Mouse (Mus musculus) heart, embryonic 11.5 days (tissue): Measurements from ENCODE around the gene Vmn1r8. TPM values are rescaled to one million over a fixed set of nuclear protein-coding genes. Genes with fewer than 3 reads are reported as not detected.
"Not testable (repeated sequence)": the region's sequence is repeated elsewhere in the genome, so short reads cannot be mapped to it uniquely, and the experiment has no call there.

Source experiments
- ATAC-seq: fragments of 200-750 bp; cut with Nextera tagmentation; replicated peaks from 2 replicates; pipeline ENCODE4 v1.8.0; 2017; ENCODE audit warnings: moderate library complexity; ENCODE audit not compliant: insufficient number of reproducible peaks, low FRiP score, low TSS enrichment
- H3K27ac ChIP-seq: fragments of 300-500 bp; sonication (generic); 2 replicates; pipeline ENCODE4 v1.5.1; 2014; ENCODE audit warnings: mild to moderate bottlenecking, low read depth, low read length
- H3K27me3 ChIP-seq: fragments of 300-500 bp; sonication (generic); 2 replicates; pipeline ENCODE4 v1.6.1; 2014; ENCODE audit warnings: mild to moderate bottlenecking, low read length, mixed read lengths; ENCODE audit not compliant: control insufficient read depth, insufficient read depth
- H3K36me3 ChIP-seq: fragments of 300-500 bp; sonication (generic); 2 replicates; pipeline ENCODE4 v1.6.1; 2014; ENCODE audit warnings: mild to moderate bottlenecking, low read length, moderate library complexity, mixed read lengths; ENCODE audit not compliant: control insufficient read depth, insufficient read depth
- H3K4me1 ChIP-seq: fragments of 300-500 bp; sonication (generic); 2 replicates; pipeline ENCODE4 v1.6.1; 2014; ENCODE audit warnings: low read length; ENCODE audit not compliant: control insufficient read depth, insufficient read depth
- H3K4me2 ChIP-seq: fragments of 300-500 bp; sonication (generic); 2 replicates; pipeline ENCODE4 v1.6.1; 2014; ENCODE audit warnings: mild to moderate bottlenecking, moderate library complexity
- H3K4me3 ChIP-seq: fragments of 300-500 bp; sonication (generic); 2 replicates; pipeline ENCODE4 v1.5.1; 2014; ENCODE audit warnings: low read depth, low read length
- H3K9ac ChIP-seq: fragments of 300-500 bp; sonication (generic); 2 replicates; pipeline ENCODE4 v1.6.1; 2014; ENCODE audit warnings: mild to moderate bottlenecking, low read depth, low read length, moderate library complexity
- H3K9me3 ChIP-seq: fragments of 300-500 bp; sonication (generic); replicated peaks from 2 replicates; pipeline ENCODE4 v1.6.1; 2016; ENCODE audit warnings: low read length; ENCODE audit not compliant: control insufficient read depth
- WGBS: fragments of 180-500 bp; shearing (Covaris S2); extraction: QIAGEN DNeasy Blood & Tissue Kit; methylation state at CpG from one replicate; pipeline ENCODE4 v1.1.7; 2014; ENCODE audit not compliant: insufficient replicate concordance; 5-methylcytosine and 5-hydroxymethylcytosine counted together
- polyA plus RNA-seq: library from polyadenylated mRNA; unstranded; fragments of >200 nt; fragmentation: Nextera tagmentation; extraction: Ambion mirVana; gene quantifications from 2 replicates; pipeline ENCODE4 v1.2.1, GENCODE M21; 2014

The Vmn1r8 gene
- polyA plus RNA-seq, result not detected in 2 replicates

DNA sequence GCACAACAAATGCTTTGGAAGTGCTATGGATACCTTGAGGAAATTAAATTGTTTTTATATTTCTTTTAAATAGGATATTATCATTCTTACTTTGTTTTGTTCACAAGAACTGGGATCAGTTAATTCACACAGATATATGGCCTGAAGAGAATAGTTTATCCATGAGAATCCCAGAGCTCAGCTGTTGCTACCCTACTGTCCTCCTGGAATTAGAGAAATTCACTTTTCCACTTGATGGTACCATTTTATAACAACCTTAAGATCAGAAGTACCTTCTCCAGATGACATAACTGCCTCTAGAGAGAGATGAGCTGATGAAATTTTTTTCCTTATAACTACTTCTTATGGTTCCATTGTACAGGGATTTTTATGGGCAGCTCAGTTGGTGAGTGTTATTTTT lies at the start of gene Vmn1r8:
Gene Vmn1r8, plus strand, starts transcription at position 301 of the 400 bp plus-strand sequence.
- H3K27ac ChIP-seq, result no peak within 1 kb of the TSS
- H3K9me3 ChIP-seq, result no peaks in the 10 kb centered on the region
- ATAC-seq, result no peak

DNA sequence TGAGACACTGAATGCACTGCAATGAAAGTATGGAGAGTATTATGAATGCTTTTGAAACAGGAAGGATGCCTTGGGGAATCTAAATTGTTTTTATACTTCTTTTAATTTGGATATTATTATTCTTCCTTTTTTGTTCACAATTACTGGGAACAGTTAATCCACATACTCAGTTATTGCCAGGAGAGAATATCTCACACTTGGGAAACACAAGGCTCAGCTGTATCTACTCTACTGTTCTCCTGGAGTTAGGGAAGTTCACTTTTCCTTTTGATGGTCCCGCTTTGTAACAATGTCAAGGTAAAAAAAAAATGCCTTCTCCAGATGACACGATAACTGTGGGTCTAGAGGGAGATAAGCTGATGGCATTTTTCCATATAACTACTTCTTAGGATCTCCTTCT lies 35.1 kb upstream of the Vmn1r8 start, which contains the start of gene Vmn1r6:
Gene Vmn1r6, plus strand, starts transcription at position 301 of the 400 bp plus-strand sequence.
- Histone ChIP-seq H3K27me3 (no peaks in the 10 kb centered on the region), H3K36me3 (no peaks in the 10 kb centered on the region), H3K9me3 (no peaks in the 10 kb centered on the region), H3K4me2 (no peak within 1 kb of the TSS), H3K27ac (no peak within 1 kb of the TSS), H3K9ac (no peak within 1 kb of the TSS), H3K4me3 (no peak within 1 kb of the TSS), H3K4me1 (no peaks in the 10 kb centered on the region)
- no peak for ATAC-seq
- 71% methylated on average over 2 of the region's 2 CpGs for WGBS

More for the DNA sequence above, at the start of gene Vmn1r8:
- Histone ChIP-seq H3K36me3 (no peaks in the 10 kb centered on the region), H3K4me2 (no peak within 1 kb of the TSS), H3K27me3 (no peaks in the 10 kb centered on the region), H3K4me3 (no peak within 1 kb of the TSS), H3K4me1 (no peaks in the 10 kb centered on the region), H3K9ac (no peak within 1 kb of the TSS)

DNA sequence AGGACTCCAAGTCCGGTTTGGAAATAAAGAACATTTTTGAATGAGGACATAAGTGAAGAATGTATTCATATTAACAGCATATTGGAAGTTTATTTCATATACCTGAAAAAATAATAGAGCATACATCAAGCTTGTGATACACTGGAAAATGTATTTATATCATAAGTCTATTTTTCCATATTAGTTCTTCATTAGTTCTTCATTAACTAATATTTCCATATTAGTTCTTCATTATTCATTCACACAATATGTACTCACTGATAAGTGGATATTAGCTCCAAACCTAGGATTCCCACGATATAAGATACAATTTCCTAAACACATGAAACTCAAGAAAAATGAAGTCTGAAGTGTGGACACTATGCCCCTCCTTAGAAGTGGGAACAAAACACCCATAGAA lies 6.9 kb upstream of the Vmn1r8 start, which contains the start of gene Vmn1r7:
Gene Vmn1r7, minus strand, starts transcription at position 101 of the 400 bp plus-strand sequence.
- not testable (repeated sequence) for H3K27ac ChIP-seq, H3K9me3 ChIP-seq, H3K36me3 ChIP-seq, H3K4me2 ChIP-seq, H3K4me1 ChIP-seq, H3K27me3 ChIP-seq, H3K9ac ChIP-seq, ATAC-seq, H3K4me3 ChIP-seq
- WGBS, result 71% methylated on average over 2 of the region's 2 CpGs

DNA sequence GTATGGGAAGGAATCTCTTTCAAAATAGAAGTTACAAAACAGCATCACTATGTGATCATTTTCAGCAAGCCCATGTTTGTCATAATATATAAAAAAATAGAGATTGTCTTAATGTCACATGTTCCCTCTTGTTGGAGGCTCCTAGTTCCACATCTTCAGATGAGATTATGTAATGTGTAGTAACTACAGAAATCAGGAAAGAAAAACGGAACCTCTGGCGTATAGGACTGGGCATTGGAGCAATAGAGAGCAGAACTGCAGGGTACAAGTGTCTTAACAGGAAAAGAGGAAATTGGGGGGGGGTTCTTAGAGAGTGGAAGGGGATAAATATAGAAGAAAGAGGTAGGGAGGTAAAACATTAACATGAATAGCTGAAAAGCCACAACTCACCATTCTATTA lies 2.6 kb downstream of the Vmn1r8 start:
- no peaks in the 10 kb centered on the region for H3K9me3 ChIP-seq
- ATAC-seq, result no peak
- no peak overlapping the region for H3K4me2 ChIP-seq
- H3K9ac ChIP-seq, result no peak overlapping the region
- no peaks in the 10 kb centered on the region for H3K4me1 ChIP-seq
- H3K4me3 ChIP-seq, result no peak overlapping the region
- H3K36me3 ChIP-seq, result no peaks in the 10 kb centered on the region
- 68% methylated on average over 2 of the region's 2 CpGs for WGBS
- H3K27me3 ChIP-seq, result no peaks in the 10 kb centered on the region
- no peak overlapping the region for H3K27ac ChIP-seq

DNA sequence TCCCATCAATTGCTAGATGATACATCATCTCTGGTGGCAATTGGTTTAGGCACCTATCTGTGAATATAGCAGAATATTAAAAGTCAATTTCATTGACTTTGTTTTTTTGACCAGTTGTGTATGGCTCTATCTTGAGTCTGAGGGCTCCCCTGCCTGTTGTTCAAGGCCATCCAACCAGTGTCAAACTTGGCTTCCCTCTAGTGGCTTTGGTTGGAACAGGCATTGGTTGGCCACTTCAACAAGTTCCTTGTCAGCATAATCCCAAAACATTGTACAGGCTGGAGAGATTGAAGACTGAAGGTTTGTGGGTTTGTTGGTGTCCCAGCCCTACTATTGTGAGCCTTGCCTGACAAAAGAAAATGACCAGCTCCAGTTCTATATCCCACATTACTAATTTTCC lies 31.6 kb downstream of the Vmn1r8 start:
- no peak overlapping the region for H3K27ac ChIP-seq
- no peak overlapping the region for H3K4me2 ChIP-seq
- no peaks in the 10 kb centered on the region for H3K27me3 ChIP-seq
- no peak overlapping the region for H3K4me3 ChIP-seq
- no peaks in the 10 kb centered on the region for H3K4me1 ChIP-seq
- no peak overlapping the region for H3K9ac ChIP-seq
- H3K36me3 ChIP-seq, result no peaks in the 10 kb centered on the region
- ATAC-seq, result no peak
- H3K9me3 ChIP-seq, result no peaks in the 10 kb centered on the region

DNA sequence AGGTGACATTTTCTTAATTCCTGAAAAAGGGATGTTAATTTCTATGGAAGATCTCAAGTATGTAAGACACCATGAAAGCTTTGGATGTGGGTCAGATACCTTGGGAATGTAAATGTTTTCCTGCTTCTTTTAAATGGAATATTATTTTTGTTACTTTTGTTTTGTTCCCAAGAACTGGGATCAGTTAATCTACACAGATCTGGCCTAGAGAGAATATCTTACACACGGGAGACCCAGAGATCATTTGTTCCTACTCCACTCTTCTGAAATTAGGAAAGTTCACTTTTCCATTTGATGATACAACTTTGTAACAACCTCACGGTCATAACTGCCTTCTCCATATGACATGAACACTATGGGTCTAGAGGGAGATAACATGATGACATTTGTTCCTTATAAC lies 34.4 kb downstream of the Vmn1r8 start, which contains the start of gene Vmn1r9:
Gene Vmn1r9, plus strand, starts transcription at position 301 of the 400 bp plus-strand sequence.
- ATAC-seq, result no peak

More for the DNA sequence above, 34.4 kb downstream of the Vmn1r8 start, which contains the start of gene Vmn1r9:
- Histone ChIP-seq H3K27me3 (no peaks in the 10 kb centered on the region), H3K9me3 (no peaks in the 10 kb centered on the region), H3K36me3 (no peaks in the 10 kb centered on the region), H3K9ac (no peak within 1 kb of the TSS), H3K4me2 (no peak within 1 kb of the TSS), H3K4me3 (no peak within 1 kb of the TSS), H3K4me1 (no peaks in the 10 kb centered on the region), H3K27ac (no peak within 1 kb of the TSS)
- 69% methylated on average over 2 of the region's 2 CpGs for WGBS

Other genes starting within 250 kb of the Vmn1r8 start
- 31.7 and 34.0 TPM in 2 replicates for gene Kbtbd2, start 234.5 kb upstream of the Vmn1r8 start, polyA plus RNA-seq
- gene Fkbp9, start 200.2 kb upstream of the Vmn1r8 start, polyA plus RNA-seq, result 114 and 142 TPM in 2 replicates
- gene Nt5c3, start 108.4 kb upstream of the Vmn1r8 start, polyA plus RNA-seq, result 79.1 and 82.5 TPM in 2 replicates
- 0.20 and 0.21 TPM in 2 replicates for gene Vmn1r4, start 108.3 kb upstream of the Vmn1r8 start, polyA plus RNA-seq
- not detected in 2 replicates for gene Vmn1r5, start 62.0 kb upstream of the Vmn1r8 start, polyA plus RNA-seq
- not detected in 2 replicates for gene Vmn1r6, start 35.0 kb upstream of the Vmn1r8 start, polyA plus RNA-seq
- not detected in 2 replicates for gene Vmn1r7, start 7.0 kb upstream of the Vmn1r8 start, polyA plus RNA-seq
- gene Vmn1r9, start 34.5 kb downstream of the Vmn1r8 start, polyA plus RNA-seq, result not detected in 2 replicates
- not detected in 2 replicates for gene Vmn1r10, start 77.2 kb downstream of the Vmn1r8 start, polyA plus RNA-seq
- gene Vmn1r11, start 101.2 kb downstream of the Vmn1r8 start, polyA plus RNA-seq, result not detected in 2 replicates
- not detected in 2 replicates for gene Vmn1r12, start 124.6 kb downstream of the Vmn1r8 start, polyA plus RNA-seq
- gene Vmn1r13, start 171.0 kb downstream of the Vmn1r8 start, polyA plus RNA-seq, result not detected in 2 replicates
- not detected in 2 replicates for gene Vmn1r14, start 199.4 kb downstream of the Vmn1r8 start, polyA plus RNA-seq
- gene Vmn1r15, start 225.7 kb downstream of the Vmn1r8 start, polyA plus RNA-seq, result not detected in 2 replicates